Mouse (Mus musculus) layer of hippocampus, postnatal 25 days (tissue): ENCODE measurements around the gene Slc22a23. TPM values are rescaled to one million over a fixed set of nuclear protein-coding genes. Genes with fewer than 3 reads are reported as not detected.
"Not testable (repeated sequence)": the region's sequence is repeated elsewhere in the genome, so short reads cannot be mapped to it uniquely, and the experiment has no call there.

ENCODE experiments used
- DNase-seq, 2 experiments: peaks; one replicate each; pipeline ENCODE4 v3.0.0; 2022; ENCODE audit warnings: mixed read lengths in 2 of 2, low spot score in 1 of 2; ENCODE audit errors: extremely low spot score in 1 of 2
- total RNA-seq, 2 experiments: library from RNA; stranded (reverse); gene quantifications; 2 replicates each; pipeline ENCODE4 v1.2.3; 2021

Slc22a23 gene
- 10 to 100 TPM; 43.3 to 43.7 TPM for total RNA-seq

- DNase-seq, result peak; percentile 67 to 70
These were observed at the start of gene Slc22a23 for GRCm38 (mm10) chr13:34345128-34346085. Gene Slc22a23 (minus strand): TSS chr13:34345182.

GRCm38 (mm10) chr13:34394305-34394704 is 49.3 kb upstream of the Slc22a23 start:
- not testable (repeated sequence) for DNase-seq

GRCm38 (mm10) chr13:34392376-34392775 is 47.4 kb upstream of the Slc22a23 start:
- DNase-seq, result no peak

GRCm38 (mm10) chr13:34388219-34388618 is 43.2 kb upstream of the Slc22a23 start:
- DNase-seq, result no peak

- DNase-seq, result no peak
These were observed 38.4 kb upstream of the Slc22a23 start for GRCm38 (mm10) chr13:34383416-34383815.

- no peak for DNase-seq
These were observed 33.9 kb upstream of the Slc22a23 start for GRCm38 (mm10) chr13:34378926-34379325.

- DNase-seq, result no peak
These were observed 30.2 kb upstream of the Slc22a23 start for GRCm38 (mm10) chr13:34375145-34375544.

- DNase-seq, result no peak
These were observed 28.0 kb upstream of the Slc22a23 start for GRCm38 (mm10) chr13:34372870-34373478.

GRCm38 (mm10) chr13:34371951-34372869 is 27.2 kb upstream of the Slc22a23 start:
- DNase-seq, result no peak

- DNase-seq, result no peak
These were observed 25.4 kb upstream of the Slc22a23 start for GRCm38 (mm10) chr13:34370281-34370825.

- DNase-seq, result no peak
These were observed 20.2 kb upstream of the Slc22a23 start for GRCm38 (mm10) chr13:34365226-34365625.

- no peak for DNase-seq
These were observed 10.7 kb upstream of the Slc22a23 start for GRCm38 (mm10) chr13:34355656-34356055.

- no peak for DNase-seq
These were observed 10.0 kb upstream of the Slc22a23 start for GRCm38 (mm10) chr13:34354830-34355624.

- DNase-seq, result no peak
These were observed 8.3 kb upstream of the Slc22a23 start for GRCm38 (mm10) chr13:34353241-34353640.

- no peak for DNase-seq
These were observed 6.5 kb upstream of the Slc22a23 start for GRCm38 (mm10) chr13:34351437-34351836.

GRCm38 (mm10) chr13:34347960-34348889 is 3.2 kb upstream of the Slc22a23 start:
- DNase-seq, result no peak

GRCm38 (mm10) chr13:34346748-34347147 is 1.8 kb upstream of the Slc22a23 start:
- DNase-seq, result no peak

GRCm38 (mm10) chr13:34346238-34346637 is 1.3 kb upstream of the Slc22a23 start:
- no peak for DNase-seq
